Mouse (Mus musculus) MEL (cell line): Measurements from ENCODE around the gene Akap5. TPM values are rescaled to one million over a fixed set of nuclear protein-coding genes. Genes with fewer than 3 reads are reported as not detected.

Experiments used
- DNase-seq: peaks from one replicate; pipeline ENCODE4 v3.0.0; 2011; ENCODE audit warnings: low read depth, low spot score
- H3K27ac ChIP-seq: 2 replicates; pipeline ENCODE4 v1.5.1; 2012; ENCODE audit warnings: low read depth, mild to moderate bottlenecking, control low read depth, low read length, moderate library complexity; ENCODE audit not compliant: control insufficient read depth
- H3K27me3 ChIP-seq, 2 experiments: fragments of 150-350 bp in 1 of 2; sonication (generic) in 1 of 2; 2 replicates each; pipeline ENCODE4 v1.6.1; 2012; ENCODE audit warnings: low read length in 2 of 2, mild to moderate bottlenecking in 2 of 2, improper control_type of control experiment in 1 of 2, moderate library complexity in 1 of 2; ENCODE audit not compliant: insufficient read depth in 2 of 2, control insufficient read depth in 1 of 2
- H3K36me3 ChIP-seq, 2 experiments: 2 replicates each; pipeline ENCODE4 v1.6.1; 2012 to 2014; ENCODE audit warnings: low read length in 2 of 2, improper control_type of control experiment in 1 of 2, inconsistent platforms in 1 of 2, mild to moderate bottlenecking in 1 of 2; ENCODE audit not compliant: insufficient read depth in 2 of 2, control insufficient read depth in 1 of 2
- H3K4me1 ChIP-seq, 2 experiments: fragments of 150-350 bp in 1 of 2; sonication (generic) in 1 of 2; 2 replicates each; pipeline ENCODE4 v1.6.1; 2012; ENCODE audit warnings: low read length in 2 of 2, improper control_type of control experiment in 1 of 2, mild to moderate bottlenecking in 1 of 2; ENCODE audit not compliant: insufficient read depth in 2 of 2, control insufficient read depth in 1 of 2
- H3K4me3 ChIP-seq, 2 experiments: fragments of 150-350 bp in 1 of 2; sonication (generic) in 1 of 2; 2 replicates each; pipeline ENCODE4 v1.5.1; 2012; ENCODE audit warnings: low read depth in 2 of 2, low read length in 2 of 2, mild to moderate bottlenecking in 2 of 2, moderate library complexity in 2 of 2, control low read depth in 1 of 2, improper control_type of control experiment in 1 of 2; ENCODE audit not compliant: control insufficient read depth in 1 of 2, insufficient read depth in 1 of 2
- H3K79me2 ChIP-seq: 2 replicates; pipeline ENCODE4 v1.6.1; 2012; ENCODE audit warnings: mild to moderate bottlenecking, low read length, moderate library complexity; ENCODE audit not compliant: control insufficient read depth, poor library complexity, insufficient read depth
- H3K9ac ChIP-seq: 2 replicates; pipeline ENCODE4 v1.6.1; 2012; ENCODE audit warnings: low read depth, mild to moderate bottlenecking, control low read depth, low read length, moderate library complexity; ENCODE audit not compliant: control insufficient read depth, poor library complexity, severe bottlenecking
- H3K9me3 ChIP-seq: fragments of 150-350 bp; sonication (generic); replicated peaks from 2 replicates; pipeline ENCODE4 v1.6.1; 2012; ENCODE audit warnings: mild to moderate bottlenecking, low read length, improper control_type of control experiment, moderate library complexity; ENCODE audit not compliant: insufficient read depth
- BHLHE40 ChIP-seq: IDR thresholded peaks from 2 replicates; pipeline ENCODE4 v1.6.1; 2012; ENCODE audit warnings: low read depth, mild to moderate bottlenecking, inconsistent platforms, low read length, improper control_type of control experiment, borderline replicate concordance
- CTCF ChIP-seq, 3 experiments: IDR thresholded peaks in 2 of 3; conservative IDR thresholded peaks in 1 of 3; 2 replicates each; pipeline ENCODE4 v1.5.1; 2011 to 2012; ENCODE audit warnings: low read length in 3 of 3, low read depth in 2 of 3, mild to moderate bottlenecking in 2 of 3, improper control_type of control experiment in 1 of 3, inconsistent platforms in 1 of 3, mixed read lengths in 1 of 3, moderate library complexity in 1 of 3; ENCODE audit not compliant: control insufficient read depth in 1 of 3, insufficient read depth in 1 of 3, poor library complexity in 1 of 3, severe bottlenecking in 1 of 3
- E2F4 ChIP-seq: IDR thresholded peaks from 2 replicates; pipeline ENCODE4 v1.6.1; 2011; ENCODE audit warnings: low read depth, low read length, improper control_type of control experiment, borderline replicate concordance
- EP300 ChIP-seq, 2 experiments: IDR thresholded peaks; 2 replicates each; pipeline ENCODE4 v1.6.1; 2011; ENCODE audit warnings: improper control_type of control experiment in 2 of 2, low read length in 2 of 2, low read depth in 1 of 2, mild to moderate bottlenecking in 1 of 2
- ETS1 ChIP-seq: IDR thresholded peaks from 2 replicates; pipeline ENCODE4 v1.6.1; 2012; ENCODE audit warnings: low read depth, mild to moderate bottlenecking, inconsistent platforms, low read length, improper control_type of control experiment, moderate library complexity
- GATA1 ChIP-seq: IDR thresholded peaks from 2 replicates; pipeline ENCODE4 v1.6.1; 2011; ENCODE audit warnings: low read depth, low read length, improper control_type of control experiment
- JUND ChIP-seq: IDR thresholded peaks from 2 replicates; pipeline ENCODE4 v1.6.1; 2011; ENCODE audit warnings: low read depth, mild to moderate bottlenecking, improper control_type of control experiment, low read length
- KAT2A ChIP-seq: conservative IDR thresholded peaks from 2 replicates; pipeline ENCODE4 v1.6.1; 2012; ENCODE audit warnings: low read depth, low read length, improper control_type of control experiment, inconsistent platforms
- MAFK ChIP-seq: IDR thresholded peaks from 2 replicates; pipeline ENCODE4 v1.6.1; 2011; ENCODE audit warnings: low read depth, mild to moderate bottlenecking, low read length, improper control_type of control experiment, borderline replicate concordance
- MAZ ChIP-seq: IDR thresholded peaks from 2 replicates; pipeline ENCODE4 v1.6.1; 2012; ENCODE audit warnings: low read depth, mild to moderate bottlenecking, inconsistent platforms, low read length, improper control_type of control experiment
- MEF2A ChIP-seq: IDR thresholded peaks from 2 replicates; pipeline ENCODE4 v1.6.1; 2014; ENCODE audit warnings: low read depth, mild to moderate bottlenecking, inconsistent platforms, low read length, improper control_type of control experiment; ENCODE audit not compliant: poor library complexity, insufficient replicate concordance, severe bottlenecking; ENCODE audit errors: extremely low read depth
- MXI1 ChIP-seq: IDR thresholded peaks from 2 replicates; pipeline ENCODE4 v1.6.1; 2011; ENCODE audit warnings: mild to moderate bottlenecking, low read depth, low read length, improper control_type of control experiment
- MYB ChIP-seq: IDR thresholded peaks from 2 replicates; pipeline ENCODE4 v1.6.1; 2011; ENCODE audit warnings: mild to moderate bottlenecking, low read depth, low read length, improper control_type of control experiment
- MYC ChIP-seq: IDR thresholded peaks from 2 replicates; pipeline ENCODE4 v1.6.1; 2011; ENCODE audit warnings: low read depth, mild to moderate bottlenecking, low read length, improper control_type of control experiment, moderate library complexity
- NELFE ChIP-seq: IDR thresholded peaks from 2 replicates; pipeline ENCODE4 v1.6.1; 2011; ENCODE audit warnings: low read depth, low read length, improper control_type of control experiment
- NRF1 ChIP-seq: IDR thresholded peaks from 2 replicates; pipeline ENCODE4 v1.6.1; 2014; ENCODE audit warnings: low read depth, mild to moderate bottlenecking, inconsistent platforms, low read length, improper control_type of control experiment, moderate library complexity; ENCODE audit not compliant: poor library complexity, insufficient read depth, severe bottlenecking
- POLR2A ChIP-seq, 2 experiments: IDR thresholded peaks; 2 replicates each; pipeline ENCODE4 v1.6.1; 2011 to 2012; ENCODE audit warnings: low read length in 2 of 2, mild to moderate bottlenecking in 2 of 2, control low read depth in 1 of 2, improper control_type of control experiment in 1 of 2, low read depth in 1 of 2, moderate library complexity in 1 of 2; ENCODE audit not compliant: control insufficient read depth in 1 of 2, insufficient read depth in 1 of 2, poor library complexity in 1 of 2
- POLR2AphosphoS2 ChIP-seq: IDR thresholded peaks from 2 replicates; pipeline ENCODE4 v1.6.1; 2011; ENCODE audit warnings: low read length, improper control_type of control experiment
- RCOR1 ChIP-seq: IDR thresholded peaks from 2 replicates; pipeline ENCODE4 v1.6.1; 2012; ENCODE audit warnings: low read depth, mild to moderate bottlenecking, inconsistent platforms, low read length, improper control_type of control experiment
- SIN3A ChIP-seq: IDR thresholded peaks from 2 replicates; pipeline ENCODE4 v1.6.1; 2012; ENCODE audit warnings: low read length, improper control_type of control experiment, inconsistent platforms
- TAL1 ChIP-seq: IDR thresholded peaks from 2 replicates; pipeline ENCODE4 v1.6.1; 2012; ENCODE audit warnings: mild to moderate bottlenecking, inconsistent platforms, low read length, moderate library complexity, mixed read lengths
- TBP ChIP-seq: IDR thresholded peaks from 2 replicates; pipeline ENCODE4 v1.8.0; 2011; ENCODE audit warnings: low read depth, low read length, improper control_type of control experiment
- TCF12 ChIP-seq: IDR thresholded peaks from 2 replicates; pipeline ENCODE4 v1.6.1; 2014; ENCODE audit warnings: low read depth, mild to moderate bottlenecking, inconsistent platforms, low read length, improper control_type of control experiment, moderate library complexity
- ZC3H11A ChIP-seq: IDR thresholded peaks from 2 replicates; pipeline ENCODE4 v1.6.1; 2012; ENCODE audit warnings: low read depth, mild to moderate bottlenecking, inconsistent platforms, low read length, improper control_type of control experiment
- ZKSCAN1 ChIP-seq: IDR thresholded peaks from 2 replicates; pipeline ENCODE4 v1.6.1; 2012; ENCODE audit warnings: low read depth, mild to moderate bottlenecking, inconsistent platforms, low read length, improper control_type of control experiment, moderate library complexity
- ZMIZ1 ChIP-seq: IDR thresholded peaks from 2 replicates; pipeline ENCODE4 v1.6.1; 2012; ENCODE audit warnings: low read depth, mild to moderate bottlenecking, inconsistent platforms, low read length, improper control_type of control experiment, moderate library complexity
- ZNF384 ChIP-seq: IDR thresholded peaks from 2 replicates; pipeline ENCODE4 v1.6.1; 2012; ENCODE audit warnings: low read depth, mild to moderate bottlenecking, inconsistent platforms, low read length, improper control_type of control experiment
- polyA plus RNA-seq, 2 experiments: library from polyadenylated mRNA; stranded (reverse) in 1 of 2; unstranded in 1 of 2; fragments of >175 nt in 1 of 2; fragments of >200 nt in 1 of 2; gene quantifications; 2 replicates each; pipeline versions ENCODE4 v1.2.1 to v1.2.4; 2012; ENCODE audit warnings: low replicate concordance in 2 of 2, low read depth in 1 of 2; ENCODE audit not compliant: insufficient read length in 2 of 2, insufficient read depth in 1 of 2, missing spikeins in 1 of 2
- total RNA-seq: library from RNA; depleted of rRNA; stranded (reverse); fragments of 300-350 nt; gene quantifications from 2 replicates; pipeline ENCODE4 v1.2.3, GENCODE M21; 2012

The Akap5 gene
- total and polyA plus RNA-seq, 3 experiments, result 0.65 to 0.69 TPM; not detected in 1

DNA sequence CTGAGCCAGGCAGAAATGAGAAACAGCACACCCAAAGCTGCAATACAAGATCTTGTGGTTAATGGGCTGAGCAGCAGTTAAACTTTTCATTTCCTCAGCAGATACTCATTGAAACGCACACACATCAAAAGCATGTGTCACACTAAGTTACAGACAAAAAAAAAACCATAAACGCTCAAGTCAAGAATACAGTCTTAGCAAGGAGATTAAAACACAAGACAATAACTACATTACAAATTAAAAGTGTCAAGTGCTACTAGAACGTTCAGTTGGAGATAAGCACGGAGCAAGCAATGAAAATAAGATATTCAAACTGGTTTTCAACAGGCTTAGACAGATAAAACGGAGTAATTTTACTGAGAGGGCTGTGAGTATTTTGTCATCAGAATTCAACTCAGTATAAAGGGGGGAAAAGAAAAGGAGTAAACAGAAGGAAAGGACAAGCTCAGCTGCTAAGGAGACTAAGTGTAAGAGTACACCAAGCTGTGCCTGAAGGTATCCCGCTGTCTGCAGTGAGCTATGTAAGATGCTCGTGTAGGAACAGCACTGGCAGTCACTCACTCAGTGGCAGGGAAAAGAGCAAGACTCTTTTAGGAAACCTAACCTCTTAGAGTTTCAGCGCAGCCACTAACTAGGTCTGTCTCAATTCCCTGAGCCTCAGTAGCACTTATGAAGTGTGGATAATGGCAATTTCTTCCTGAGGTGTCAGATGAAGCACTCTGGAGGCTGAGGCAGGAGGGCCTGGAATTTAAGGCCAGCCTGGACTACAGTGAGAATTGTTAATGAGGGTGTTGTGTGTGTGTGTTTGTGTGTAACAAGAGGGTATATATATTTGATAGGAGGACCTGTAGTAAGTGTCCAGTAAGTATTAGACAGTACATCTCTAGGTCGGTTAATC, 37.0 kb downstream of the Akap5 start:
- TF ChIP-seq ETS1 (peak; percentile 94), POLR2AphosphoS2 (peak; percentile 84), MYB (peak; percentile 97), ZMIZ1 (peak; percentile 99), TAL1 (peak; percentile 62), EP300 (IDR thresholded peaks at IDR 0.05; ENCODE audit: low read depth in 1 of 2, low read length in 2 of 2) (peak; percentile 95 to 98), ZKSCAN1 (no peak), ZC3H11A (no peak), NELFE (peak; percentile 54), KAT2A (no peak), SIN3A (peak; percentile 97), MYC (peak; percentile 82), MXI1 (peak; percentile 87), TBP (peak; percentile 97), GATA1 (peak; percentile 99), MEF2A (no peak), ZNF384 (peak; percentile 96), TCF12 (peak; percentile 93), NRF1 (no peak), MAFK (no peak), MAZ (no peak), BHLHE40 (no peak), RCOR1 (no peak; the same call in 1 of the 2 replicates), E2F4 (no peak), POLR2A (IDR thresholded peaks at IDR 0.05; ENCODE audit: control insufficient read depth in 1 of 2, insufficient read depth in 1 of 2, low read depth in 1 of 2, low read length in 2 of 2, poor library complexity in 1 of 2) (peak; percentile 67 to 91; a peak in 2 of 4 replicates), CTCF (IDR thresholded peaks at IDR 0.05 in 2 of 3, conservative IDR thresholded peaks at IDR 0.05 in 1 of 3; ENCODE audit: control insufficient read depth in 1 of 3, insufficient read depth in 1 of 3, low read depth in 2 of 3, low read length in 3 of 3, poor library complexity in 1 of 3, severe bottlenecking in 1 of 3) (no peak), JUND (no peak)
- H3K4me3 ChIP-seq, result peak overlapping the region; percentile 1 to 50; a peak in 3 of 4 replicates
- peak overlapping the region; percentile 98 for H3K27ac ChIP-seq
- H3K79me2 ChIP-seq, result peaks cover 18% of the 10 kb centered on the region
- H3K27me3 ChIP-seq, result no peaks in the 10 kb centered on the region
- peaks cover 0 to 43% of the 10 kb centered on the region in 2 experiments; a peak in 2 of 4 replicates for H3K36me3 ChIP-seq
- H3K9me3 ChIP-seq, result no peaks in the 10 kb centered on the region
- peaks cover 28 to 32% of the 10 kb centered on the region in 2 experiments for H3K4me1 ChIP-seq
- peak overlapping the region; percentile 85 for H3K9ac ChIP-seq
- DNase-seq, result peak; percentile 93
